Mouse (Mus musculus): Measurements from ENCODE around the gene Myo6. TPM values are rescaled to one million over a fixed set of nuclear protein-coding genes. Genes with fewer than 3 reads are reported as not detected.

The Myo6 gene
- polyA plus RNA-seq, 1 experiment from 2014 or later, result 8.3 TPM

GRCm38 (mm10) chr9:80277770-80278169, 112.9 kb downstream of the Myo6 start:
- DNase-seq (ENCODE audit: low spot score), result no peak
- no peaks in the 10 kb centered on the region for H3K9me3 ChIP-seq (ENCODE audit: control insufficient read depth, low read length)
- H3K4me1 ChIP-seq (ENCODE audit: control insufficient read depth, insufficient read depth, low read length), result peaks cover 5% of the 10 kb centered on the region; the same call in 1 of the 2 replicates
- no peaks in the 10 kb centered on the region for H3K27me3 ChIP-seq (ENCODE audit: control insufficient read depth, insufficient read depth, low read length)
- WGBS, result 84% methylated on average over 6 of the region's 6 CpGs
- no peak overlapping the region for H3K4me2 ChIP-seq (ENCODE audit: low read depth, severe bottlenecking)
- H3K36me3 ChIP-seq (ENCODE audit: control insufficient read depth, insufficient read depth, low read length), result no peaks in the 10 kb centered on the region
- H3K9ac ChIP-seq (ENCODE audit: low read length), result no peak overlapping the region
- H3K4me3 ChIP-seq (ENCODE audit: low read depth, low read length), result no peak overlapping the region
- no peak overlapping the region for H3K27ac ChIP-seq (replicated peaks; ENCODE audit: low read depth, low read length)
- no peak for ATAC-seq (ENCODE audit: insufficient number of reproducible peaks, low FRiP score, low TSS enrichment, low read depth)

GRCm38 (mm10) chr9:80280724-80281123, 115.9 kb downstream of the Myo6 start:
- Histone ChIP-seq H3K27ac (replicated peaks; ENCODE audit: low read depth, low read length) (no peak overlapping the region), H3K36me3 (ENCODE audit: control insufficient read depth, insufficient read depth, low read length) (no peaks in the 10 kb centered on the region), H3K4me2 (ENCODE audit: low read depth, severe bottlenecking) (no peak overlapping the region), H3K27me3 (ENCODE audit: control insufficient read depth, insufficient read depth, low read length) (no peaks in the 10 kb centered on the region), H3K4me3 (ENCODE audit: low read depth, low read length) (no peak overlapping the region), H3K9me3 (ENCODE audit: control insufficient read depth, low read length) (no peaks in the 10 kb centered on the region), H3K9ac (ENCODE audit: low read length) (no peak overlapping the region), H3K4me1 (ENCODE audit: control insufficient read depth, insufficient read depth, low read length) (peaks cover 5% of the 10 kb centered on the region; the same call in 1 of the 2 replicates)
- ATAC-seq (ENCODE audit: insufficient number of reproducible peaks, low FRiP score, low TSS enrichment, low read depth) (no peak), DNase-seq (ENCODE audit: low spot score) (no peak)
- 93% methylated on average over 1 of the region's 1 CpGs for WGBS

GRCm38 (mm10) chr9:80282426-80282825, 117.6 kb downstream of the Myo6 start:
- H3K9ac ChIP-seq (ENCODE audit: low read length), result no peak overlapping the region
- H3K4me1 ChIP-seq (ENCODE audit: control insufficient read depth, insufficient read depth, low read length), result no peaks in the 10 kb centered on the region
- no peak overlapping the region for H3K27ac ChIP-seq (replicated peaks; ENCODE audit: low read depth, low read length)
- ATAC-seq (ENCODE audit: insufficient number of reproducible peaks, low FRiP score, low TSS enrichment, low read depth) (no peak), DNase-seq (ENCODE audit: low spot score) (no peak)
- H3K9me3 ChIP-seq (ENCODE audit: control insufficient read depth, low read length), result no peaks in the 10 kb centered on the region
- H3K4me2 ChIP-seq (ENCODE audit: low read depth, severe bottlenecking), result no peak overlapping the region
- no peaks in the 10 kb centered on the region for H3K36me3 ChIP-seq (ENCODE audit: control insufficient read depth, insufficient read depth, low read length)
- H3K27me3 ChIP-seq (ENCODE audit: control insufficient read depth, insufficient read depth, low read length), result no peaks in the 10 kb centered on the region
- no peak overlapping the region for H3K4me3 ChIP-seq (ENCODE audit: low read depth, low read length)
- 96% methylated on average over 3 of the region's 3 CpGs for WGBS

- no peak overlapping the region for H3K9ac ChIP-seq (ENCODE audit: low read length)
- H3K9me3 ChIP-seq (ENCODE audit: control insufficient read depth, low read length), result no peaks in the 10 kb centered on the region
- WGBS, result 87% methylated on average over 2 of the region's 2 CpGs
- no peak for DNase-seq (ENCODE audit: low spot score)
- no peak for ATAC-seq (ENCODE audit: insufficient number of reproducible peaks, low FRiP score, low TSS enrichment, low read depth)
- H3K4me3 ChIP-seq (ENCODE audit: low read depth, low read length), result no peak overlapping the region
- no peak overlapping the region for H3K27ac ChIP-seq (replicated peaks; ENCODE audit: low read depth, low read length)
- no peaks in the 10 kb centered on the region for H3K27me3 ChIP-seq (ENCODE audit: control insufficient read depth, insufficient read depth, low read length)
- no peaks in the 10 kb centered on the region for H3K4me1 ChIP-seq (ENCODE audit: control insufficient read depth, insufficient read depth, low read length)
- H3K36me3 ChIP-seq (ENCODE audit: control insufficient read depth, insufficient read depth, low read length), result no peaks in the 10 kb centered on the region
- H3K4me2 ChIP-seq (ENCODE audit: low read depth, severe bottlenecking), result no peak overlapping the region
Measured at GRCm38 (mm10) chr9:80284539-80285174, 119.8 kb downstream of the Myo6 start.

- Histone ChIP-seq H3K4me2 (ENCODE audit: low read depth, severe bottlenecking) (no peak overlapping the region), H3K4me3 (ENCODE audit: low read depth, low read length) (no peak overlapping the region), H3K36me3 (ENCODE audit: control insufficient read depth, insufficient read depth, low read length) (no peaks in the 10 kb centered on the region), H3K9me3 (ENCODE audit: control insufficient read depth, low read length) (no peaks in the 10 kb centered on the region), H3K27ac (replicated peaks; ENCODE audit: low read depth, low read length) (no peak overlapping the region), H3K27me3 (ENCODE audit: control insufficient read depth, insufficient read depth, low read length) (no peaks in the 10 kb centered on the region), H3K4me1 (ENCODE audit: control insufficient read depth, insufficient read depth, low read length) (no peaks in the 10 kb centered on the region), H3K9ac (ENCODE audit: low read length) (no peak overlapping the region)
- no peak for DNase-seq (ENCODE audit: low spot score)
- 89% methylated on average over 7 of the region's 7 CpGs for WGBS
- ATAC-seq (ENCODE audit: insufficient number of reproducible peaks, low FRiP score, low TSS enrichment, low read depth), result no peak
Measured at GRCm38 (mm10) chr9:80286845-80287244, 122.0 kb downstream of the Myo6 start.

- no peaks in the 10 kb centered on the region for H3K4me1 ChIP-seq (ENCODE audit: control insufficient read depth, insufficient read depth, low read length)
Measured at GRCm38 (mm10) chr9:80293056-80293584, 128.3 kb downstream of the Myo6 start.

GRCm38 (mm10) chr9:80296086-80296485, 131.3 kb downstream of the Myo6 start:
- no peak overlapping the region for H3K4me3 ChIP-seq (ENCODE audit: low read depth, low read length)
- no peak overlapping the region for H3K9ac ChIP-seq (ENCODE audit: low read length)
- ATAC-seq (ENCODE audit: insufficient number of reproducible peaks, low FRiP score, low TSS enrichment, low read depth) (no peak), DNase-seq (ENCODE audit: low spot score) (no peak)
- H3K27ac ChIP-seq (replicated peaks; ENCODE audit: low read depth, low read length), result no peak overlapping the region
- no peaks in the 10 kb centered on the region for H3K27me3 ChIP-seq (ENCODE audit: control insufficient read depth, insufficient read depth, low read length)
- 81% methylated on average over 4 of the region's 4 CpGs for WGBS
- no peaks in the 10 kb centered on the region for H3K9me3 ChIP-seq (ENCODE audit: control insufficient read depth, low read length)
- no peaks in the 10 kb centered on the region for H3K4me1 ChIP-seq (ENCODE audit: control insufficient read depth, insufficient read depth, low read length)
- no peak overlapping the region for H3K4me2 ChIP-seq (ENCODE audit: low read depth, severe bottlenecking)
- H3K36me3 ChIP-seq (ENCODE audit: control insufficient read depth, insufficient read depth, low read length), result no peaks in the 10 kb centered on the region

More at GRCm38 (mm10) chr9:80293056-80293584, 128.3 kb downstream of the Myo6 start:
- Histone ChIP-seq H3K4me3 (ENCODE audit: low read depth, low read length) (no peak overlapping the region), H3K9ac (ENCODE audit: low read length) (no peak overlapping the region), H3K4me2 (ENCODE audit: low read depth, severe bottlenecking) (no peak overlapping the region), H3K27ac (replicated peaks; ENCODE audit: low read depth, low read length) (no peak overlapping the region), H3K9me3 (ENCODE audit: control insufficient read depth, low read length) (no peaks in the 10 kb centered on the region), H3K27me3 (ENCODE audit: control insufficient read depth, insufficient read depth, low read length) (no peaks in the 10 kb centered on the region), H3K36me3 (ENCODE audit: control insufficient read depth, insufficient read depth, low read length) (no peaks in the 10 kb centered on the region)
- DNase-seq (ENCODE audit: low spot score) (no peak), ATAC-seq (ENCODE audit: insufficient number of reproducible peaks, low FRiP score, low TSS enrichment, low read depth) (no peak)
- WGBS, result 52% methylated on average over 2 of the region's 2 CpGs

GRCm38 (mm10) chr9:80299031-80299430, 134.2 kb downstream of the Myo6 start:
- Histone ChIP-seq H3K4me2 (ENCODE audit: low read depth, severe bottlenecking) (no peak overlapping the region), H3K9ac (ENCODE audit: low read length) (no peak overlapping the region), H3K27me3 (ENCODE audit: control insufficient read depth, insufficient read depth, low read length) (no peaks in the 10 kb centered on the region), H3K27ac (replicated peaks; ENCODE audit: low read depth, low read length) (no peak overlapping the region), H3K4me1 (ENCODE audit: control insufficient read depth, insufficient read depth, low read length) (no peaks in the 10 kb centered on the region), H3K9me3 (ENCODE audit: control insufficient read depth, low read length) (no peaks in the 10 kb centered on the region), H3K4me3 (ENCODE audit: low read depth, low read length) (no peak overlapping the region), H3K36me3 (ENCODE audit: control insufficient read depth, insufficient read depth, low read length) (no peaks in the 10 kb centered on the region)
- 92% methylated on average over 9 of the region's 9 CpGs for WGBS
- ATAC-seq (ENCODE audit: insufficient number of reproducible peaks, low FRiP score, low TSS enrichment, low read depth) (no peak), DNase-seq (ENCODE audit: low spot score) (no peak)

GRCm38 (mm10) chr9:80303518-80303917, 138.7 kb downstream of the Myo6 start:
- no peak overlapping the region for H3K4me3 ChIP-seq (ENCODE audit: low read depth, low read length)
- H3K9me3 ChIP-seq (ENCODE audit: control insufficient read depth, low read length), result no peaks in the 10 kb centered on the region
- ATAC-seq (ENCODE audit: insufficient number of reproducible peaks, low FRiP score, low TSS enrichment, low read depth) (no peak), DNase-seq (ENCODE audit: low spot score) (no peak)
- no peaks in the 10 kb centered on the region for H3K36me3 ChIP-seq (ENCODE audit: control insufficient read depth, insufficient read depth, low read length)
- H3K27me3 ChIP-seq (ENCODE audit: control insufficient read depth, insufficient read depth, low read length), result no peaks in the 10 kb centered on the region
- H3K9ac ChIP-seq (ENCODE audit: low read length), result no peak overlapping the region
- no peak overlapping the region for H3K4me2 ChIP-seq (ENCODE audit: low read depth, severe bottlenecking)
- WGBS, result 81% methylated on average over 4 of the region's 4 CpGs
- H3K27ac ChIP-seq (replicated peaks; ENCODE audit: low read depth, low read length), result no peak overlapping the region
- H3K4me1 ChIP-seq (ENCODE audit: control insufficient read depth, insufficient read depth, low read length), result no peaks in the 10 kb centered on the region
